Mouse (Mus musculus) hindbrain, postnatal 0 days (tissue): ENCODE results near the gene Pdlim5. TPM values are rescaled to one million over a fixed set of nuclear protein-coding genes. Genes with fewer than 3 reads are reported as not detected.

Experiments used
- ATAC-seq: fragments of 200-750 bp; cut with Nextera tagmentation; 2 replicates; pipeline ENCODE4 v1.8.0; 2017; ENCODE audit warnings: mild to moderate bottlenecking, moderate TSS enrichment, moderate library complexity
- DNase-seq: peaks from one replicate; pipeline ENCODE4 v3.0.0-alpha.2; 2015; ENCODE audit warnings: low spot score
- H3K27ac ChIP-seq: fragments of 300-500 bp; sonication (generic); 2 replicates; pipeline ENCODE4 v1.5.1; 2014; ENCODE audit warnings: mild to moderate bottlenecking
- H3K27me3 ChIP-seq: fragments of 300-500 bp; sonication (generic); 2 replicates; pipeline ENCODE4 v1.6.1; 2014; ENCODE audit warnings: low read length, mixed read lengths; ENCODE audit not compliant: insufficient read depth
- H3K36me3 ChIP-seq: fragments of 300-500 bp; sonication (generic); 2 replicates; pipeline ENCODE4 v1.6.1; 2014; ENCODE audit warnings: low read length, mixed read lengths; ENCODE audit not compliant: insufficient read depth
- H3K4me1 ChIP-seq: fragments of 300-500 bp; sonication (generic); 2 replicates; pipeline ENCODE4 v1.6.1; 2014; ENCODE audit warnings: antibody characterized with exemption, low read length, mixed read lengths; ENCODE audit not compliant: insufficient read depth
- H3K4me2 ChIP-seq: fragments of 300-500 bp; sonication (generic); 2 replicates; pipeline ENCODE4 v1.6.1; 2014; ENCODE audit warnings: low read depth, mild to moderate bottlenecking, low read length, moderate library complexity, mixed read lengths
- H3K4me3 ChIP-seq: fragments of 300-500 bp; sonication (generic); 2 replicates; pipeline ENCODE4 v1.5.1; 2014; ENCODE audit warnings: low read length
- H3K9ac ChIP-seq: fragments of 300-500 bp; sonication (generic); replicated peaks from 2 replicates; pipeline ENCODE4 v1.6.1; 2014; ENCODE audit warnings: mild to moderate bottlenecking, low read length, moderate library complexity, mixed read lengths
- H3K9me3 ChIP-seq: fragments of 300-500 bp; sonication (generic); 2 replicates; pipeline ENCODE4 v1.6.1; 2016; ENCODE audit warnings: low read length, mixed read lengths
- CTCF ChIP-seq: IDR thresholded peaks from 2 replicates; pipeline ENCODE4 v1.5.1; 2016; ENCODE audit warnings: antibody characterized with exemption, control low read depth, low read depth
- WGBS: fragments of 180-500 bp; shearing (Covaris S2); extraction: QIAGEN DNeasy Blood & Tissue Kit; methylation state at CpG from one replicate; pipeline ENCODE4 v1.1.7; 2014; 5-methylcytosine and 5-hydroxymethylcytosine counted together
- polyA plus RNA-seq: library from polyadenylated mRNA; unstranded; fragments of >200 nt; fragmentation: Nextera tagmentation; extraction: Ambion mirVana; gene quantifications from 2 replicates; pipeline ENCODE4 v1.2.1, GENCODE M21; 2015
- total RNA-seq: library from RNA; depleted of rRNA; stranded (reverse); fragments of >200 nt; gene quantifications from 2 replicates; pipeline ENCODE4 v1.2.3, GENCODE M21; 2014

Pdlim5 gene
- total and polyA plus RNA-seq, 2 experiments from 2014 or later = 17.0 to 29.7 TPM

- H3K4me3 ChIP-seq = no peak overlapping the region
- WGBS = 94% methylated on average over 4 of the region's 4 CpGs
- H3K9me3 ChIP-seq = no peaks in the 10 kb centered on the region
- DNase-seq = no peak
- no peak for TF ChIP-seq CTCF
- H3K27ac ChIP-seq = no peak overlapping the region
- H3K27me3 ChIP-seq = no peaks in the 10 kb centered on the region
- no peak overlapping the region for H3K9ac ChIP-seq
- H3K4me1 ChIP-seq = no peaks in the 10 kb centered on the region
- no peaks in the 10 kb centered on the region for H3K36me3 ChIP-seq
- ATAC-seq = no peak
- H3K4me2 ChIP-seq = no peak overlapping the region
These were observed 9.0 kb downstream of the Pdlim5 start for GRCm38 (mm10) chr3:142386505-142386904.

GRCm38 (mm10) chr3:142385690-142386089 is 9.8 kb downstream of the Pdlim5 start:
- ATAC-seq (no peak), DNase-seq (no peak)
- 91% methylated on average over 2 of the region's 2 CpGs for WGBS
- H3K27me3 ChIP-seq = no peaks in the 10 kb centered on the region
- H3K9me3 ChIP-seq = no peaks in the 10 kb centered on the region
- H3K36me3 ChIP-seq = no peaks in the 10 kb centered on the region
- no peak overlapping the region for H3K9ac ChIP-seq
- no peaks in the 10 kb centered on the region for H3K4me1 ChIP-seq
- H3K4me3 ChIP-seq = no peak overlapping the region
- TF ChIP-seq CTCF = no peak
- no peak overlapping the region for H3K27ac ChIP-seq
- H3K4me2 ChIP-seq = no peak overlapping the region

DNA sequence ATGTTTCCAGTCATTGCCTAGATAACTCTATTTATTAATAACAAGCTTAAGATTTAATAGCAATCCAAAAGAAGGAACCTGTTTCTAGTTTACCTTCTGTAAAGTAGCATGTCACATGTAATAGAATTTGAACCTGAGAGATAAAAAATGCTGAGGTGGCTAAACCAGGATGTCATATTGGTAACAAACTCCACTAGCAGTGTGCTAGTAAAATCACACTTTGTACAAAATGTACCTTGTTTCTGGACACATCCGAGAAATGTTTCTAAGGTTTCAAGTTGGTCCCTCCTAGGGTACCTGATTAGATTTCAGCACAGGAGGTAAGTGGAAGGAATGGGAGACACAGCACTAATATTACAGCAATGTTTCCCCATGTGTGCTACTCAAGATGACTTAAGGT is 18.9 kb downstream of the Pdlim5 start:
- no peaks in the 10 kb centered on the region for H3K36me3 ChIP-seq
- no peaks in the 10 kb centered on the region for H3K27me3 ChIP-seq
- H3K4me3 ChIP-seq = no peak overlapping the region
- no peak overlapping the region for H3K9ac ChIP-seq
- WGBS = 94% methylated on average over 1 of the region's 1 CpGs
- TF ChIP-seq CTCF = no peak
- no peak for DNase-seq
- H3K27ac ChIP-seq = no peak overlapping the region
- no peaks in the 10 kb centered on the region for H3K4me1 ChIP-seq
- H3K9me3 ChIP-seq = no peaks in the 10 kb centered on the region
- no peak overlapping the region for H3K4me2 ChIP-seq
- ATAC-seq = no peak

DNA sequence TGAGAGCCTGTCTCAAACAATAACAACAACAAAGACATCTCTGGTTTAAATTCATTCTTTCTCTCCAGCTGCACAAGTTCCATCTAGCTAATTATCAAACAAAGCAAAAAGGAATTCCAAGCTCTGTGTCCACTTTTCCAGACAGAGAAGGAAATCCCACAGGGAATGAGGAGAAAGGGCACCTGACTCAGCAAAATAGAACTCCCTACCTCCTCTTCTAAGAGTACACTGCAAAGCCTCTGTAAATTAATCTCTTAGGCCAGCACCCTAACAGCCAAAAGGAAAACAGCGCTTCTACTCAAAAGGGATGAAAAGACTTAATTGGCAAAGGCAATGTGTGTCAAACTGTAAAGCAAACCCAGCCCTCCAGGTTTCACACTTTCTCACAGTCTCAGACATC is 20.4 kb downstream of the Pdlim5 start:
- TF ChIP-seq CTCF = no peak
- Histone ChIP-seq H3K9ac (no peak overlapping the region), H3K36me3 (no peaks in the 10 kb centered on the region), H3K9me3 (no peaks in the 10 kb centered on the region), H3K27ac (no peak overlapping the region; the same call in 1 of the 2 replicates), H3K4me1 (no peaks in the 10 kb centered on the region), H3K4me2 (no peak overlapping the region), H3K4me3 (no peak overlapping the region), H3K27me3 (no peaks in the 10 kb centered on the region)
- 44% methylated on average over 1 of the region's 1 CpGs for WGBS
- DNase-seq (no peak), ATAC-seq (no peak)

GRCm38 (mm10) chr3:142372465-142373147 is 22.9 kb downstream of the Pdlim5 start:
- H3K36me3 ChIP-seq = no peaks in the 10 kb centered on the region
- H3K4me3 ChIP-seq = no peak overlapping the region
- H3K9ac ChIP-seq = no peak overlapping the region
- no peak overlapping the region for H3K4me2 ChIP-seq
- no peak overlapping the region for H3K27ac ChIP-seq
- TF ChIP-seq CTCF = no peak
- 94% methylated on average over 6 of the region's 6 CpGs for WGBS
- no peaks in the 10 kb centered on the region for H3K4me1 ChIP-seq
- no peaks in the 10 kb centered on the region for H3K9me3 ChIP-seq
- DNase-seq (no peak), ATAC-seq (no peak)
- H3K27me3 ChIP-seq = no peaks in the 10 kb centered on the region

- H3K9me3 ChIP-seq = no peaks in the 10 kb centered on the region
- no peak overlapping the region for H3K9ac ChIP-seq
- no peak overlapping the region for H3K27ac ChIP-seq
- H3K4me3 ChIP-seq = no peak overlapping the region
- DNase-seq = no peak
- H3K4me2 ChIP-seq = no peak overlapping the region
- no peaks in the 10 kb centered on the region for H3K36me3 ChIP-seq
- no peak for ATAC-seq
- H3K27me3 ChIP-seq = no peaks in the 10 kb centered on the region
- TF ChIP-seq CTCF = no peak
- no peaks in the 10 kb centered on the region for H3K4me1 ChIP-seq
- 88% methylated on average over 9 of the region's 9 CpGs for WGBS
These were observed 27.1 kb downstream of the Pdlim5 start for GRCm38 (mm10) chr3:142368411-142368810.

- Histone ChIP-seq H3K36me3 (no peaks in the 10 kb centered on the region), H3K4me2 (no peak overlapping the region), H3K27me3 (no peaks in the 10 kb centered on the region), H3K4me1 (no peaks in the 10 kb centered on the region), H3K4me3 (no peak overlapping the region), H3K9ac (no peak overlapping the region), H3K27ac (no peak overlapping the region), H3K9me3 (no peaks in the 10 kb centered on the region)
- ATAC-seq = no peak
- DNase-seq = no peak
- no peak for TF ChIP-seq CTCF
- WGBS = 60% methylated on average over 6 of the region's 6 CpGs
These were observed 33.4 kb downstream of the Pdlim5 start for GRCm38 (mm10) chr3:142362092-142362491.
